Comparison of ENCODE assay signal across 12 mouse cellular contexts in the genomic region with DNA sequence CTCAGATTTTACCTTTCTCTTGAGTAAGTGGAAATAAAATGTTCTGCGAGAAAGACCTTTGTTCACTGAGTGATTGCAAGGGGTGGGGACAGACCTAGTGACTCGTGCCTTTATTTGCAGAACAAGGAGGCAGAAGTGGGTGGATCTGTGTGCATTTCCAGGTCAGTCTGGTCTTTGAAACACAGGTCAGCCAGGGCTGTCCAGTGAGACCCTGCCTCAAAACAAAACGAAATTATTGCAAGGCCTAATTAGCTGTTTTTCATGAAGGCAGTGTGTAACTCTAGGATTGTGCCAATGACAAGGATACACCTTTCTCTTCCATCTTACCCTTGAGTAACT.
DNase-seq lines count a peak whose midpoint lies in the region; ATAC-seq lines count a peak whose summit lies in the region.
"Had no signal": no experiment of that assay in that cellular context is flagged by ENCODE, and none has a peak within 500 bp of the region (broad histone marks: within the 10 kb centered on the region; RNA-seq: fewer than 3 reads in every experiment).

No protein-coding gene starts in this region.

- no peaks in the 10 kb centered on the region for H3K27me3 ChIP-seq in midbrain, embryonic 12.5 days
- no peaks in the 10 kb centered on the region for H3K27me3 ChIP-seq in midbrain, embryonic 16.5 days (ENCODE audit: control insufficient read depth, insufficient read depth, low read depth, low read length)
- H3K27me3 ChIP-seq in limb, embryonic 12.5 days = no peaks in the 10 kb centered on the region
- H3K27me3 ChIP-seq in stomach, embryonic 16.5 days (ENCODE audit: control insufficient read depth, insufficient read depth, low read length) = no peaks in the 10 kb centered on the region
- H3K27me3 ChIP-seq: megakaryocyte, embryonic 14.5 days had no signal

- no peak overlapping the region for H3K4me3 ChIP-seq in midbrain, embryonic 12.5 days
- H3K4me3 ChIP-seq in midbrain, embryonic 16.5 days (ENCODE audit: low read depth, low read length) = no peak overlapping the region
- no peak overlapping the region for H3K4me3 ChIP-seq in limb, embryonic 12.5 days (replicated peaks)
- H3K4me3 ChIP-seq in stomach, embryonic 16.5 days (replicated peaks; ENCODE audit: low read length) = no peak overlapping the region
- H3K4me3 ChIP-seq: heart, adult 2 months; megakaryocyte, embryonic 14.5 days had no signal

- H3K9ac ChIP-seq in midbrain, embryonic 12.5 days (replicated peaks) = no peak overlapping the region
- H3K9ac ChIP-seq in midbrain, embryonic 16.5 days (ENCODE audit: low read depth, low read length) = no peak overlapping the region
- no peak overlapping the region for H3K9ac ChIP-seq in limb, embryonic 12.5 days (replicated peaks)
- H3K9ac ChIP-seq in stomach, embryonic 16.5 days (ENCODE audit: low read length) = no peak overlapping the region

- H3K4me2 ChIP-seq in midbrain, embryonic 12.5 days (replicated peaks) = 0 out of 2 replicates have a peak overlapping the region, but pooled peaks have one; percentile 33
- H3K4me2 ChIP-seq in midbrain, embryonic 16.5 days (ENCODE audit: low read length) = no peak overlapping the region
- H3K4me2 ChIP-seq in limb, embryonic 12.5 days = peak overlapping the region; percentile 39; the same call in 1 of the 2 replicates
- H3K4me2 ChIP-seq in stomach, embryonic 16.5 days (ENCODE audit: low read depth, low read length) = no peak overlapping the region

- 0 out of 2 replicates have a peak, but pooled peaks have one; percentile 9 for ATAC-seq in midbrain, embryonic 12.5 days (ENCODE audit: low FRiP score, low read depth)
- ATAC-seq in midbrain, embryonic 16.5 days = no peak
- ATAC-seq in limb, embryonic 12.5 days (ENCODE audit: insufficient number of reproducible peaks, insufficient read depth, low FRiP score, low TSS enrichment, low read depth) = peak; percentile 16; the same call in 1 of the 2 replicates
- no peak for ATAC-seq in stomach, embryonic 16.5 days (ENCODE audit: insufficient read depth, low FRiP score)

- DNase-seq in embryo, embryonic 10.5 days (ENCODE audit: low spot score) = peak; percentile 27
- no peak for DNase-seq in embryo, embryonic 11 days
- DNase-seq in thymus, postnatal 0 days (ENCODE audit: low spot score) = no peak
- no peak for DNase-seq in lung, postnatal 4 days
- DNase-seq: heart, adult 2 months; left cerebral cortex, postnatal 4 days; right cerebral cortex, postnatal 25 days had no signal

- WGBS in midbrain, embryonic 12.5 days = 50% methylated on average over 3 of the region's 3 CpGs
- 52% methylated on average over 3 of the region's 3 CpGs for WGBS in midbrain, embryonic 16.5 days
- WGBS in limb, embryonic 12.5 days = 8% methylated on average over 3 of the region's 3 CpGs
- 32% methylated on average over 3 of the region's 3 CpGs for WGBS in stomach, embryonic 16.5 days

- H3K27ac ChIP-seq in midbrain, embryonic 12.5 days (replicated peaks) = 0 out of 2 replicates have a peak overlapping the region, but pooled peaks have one; percentile 75
- H3K27ac ChIP-seq in midbrain, embryonic 16.5 days (ENCODE audit: low read length) = no peak overlapping the region
- H3K27ac ChIP-seq in limb, embryonic 12.5 days = peak overlapping the region; percentile 91
- H3K27ac ChIP-seq in stomach, embryonic 16.5 days (ENCODE audit: low read length) = peak overlapping the region; percentile 83
- H3K27ac ChIP-seq: heart, adult 2 months had no signal

- no peaks in the 10 kb centered on the region for H3K9me3 ChIP-seq in midbrain, embryonic 12.5 days
- no peaks in the 10 kb centered on the region for H3K9me3 ChIP-seq in midbrain, embryonic 16.5 days (replicated peaks; ENCODE audit: control insufficient read depth, low read length, poor library complexity, severe bottlenecking)
- no peaks in the 10 kb centered on the region for H3K9me3 ChIP-seq in limb, embryonic 12.5 days
- H3K9me3 ChIP-seq in stomach, embryonic 16.5 days (replicated peaks; ENCODE audit: control insufficient read depth, low read length) = no peaks in the 10 kb centered on the region

- H3K36me3 ChIP-seq in midbrain, embryonic 12.5 days = no peaks in the 10 kb centered on the region
- H3K36me3 ChIP-seq in midbrain, embryonic 16.5 days (ENCODE audit: control insufficient read depth, insufficient read depth, low read length) = no peaks in the 10 kb centered on the region
- H3K36me3 ChIP-seq in limb, embryonic 12.5 days = no peaks in the 10 kb centered on the region
- no peaks in the 10 kb centered on the region for H3K36me3 ChIP-seq in stomach, embryonic 16.5 days (ENCODE audit: control insufficient read depth, insufficient read depth, low read length)

- H3K4me1 ChIP-seq in midbrain, embryonic 12.5 days = peaks cover 24% of the 10 kb centered on the region
- H3K4me1 ChIP-seq in midbrain, embryonic 16.5 days (ENCODE audit: control insufficient read depth, insufficient read depth, low read length) = peaks cover 14% of the 10 kb centered on the region
- H3K4me1 ChIP-seq in limb, embryonic 12.5 days (replicated peaks) = peaks cover 51% of the 10 kb centered on the region
- H3K4me1 ChIP-seq in stomach, embryonic 16.5 days (ENCODE audit: control insufficient read depth, insufficient read depth, low read length) = peaks cover 20% of the 10 kb centered on the region
- H3K4me1 ChIP-seq: megakaryocyte, embryonic 14.5 days had no signal

Comparison
In these comparisons a context has a peak if more than half of its experiments do, and no peak if none do; other contexts are left out.
1. ATAC-seq: peak in midbrain, embryonic 12.5 days (single experiment) and limb, embryonic 12.5 days (single experiment); none in midbrain, embryonic 16.5 days (single experiment) and stomach, embryonic 16.5 days (single experiment).
2. H3K4me2 ChIP-seq: peak in midbrain, embryonic 12.5 days (single experiment) and limb, embryonic 12.5 days (single experiment); none in midbrain, embryonic 16.5 days (single experiment) and stomach, embryonic 16.5 days (single experiment).